Mouse (Mus musculus) cerebellum, adult 9-10 months (tissue): ENCODE measurements around the gene Tob2.

Experiments
- DNase-seq: peaks from one replicate; pipeline ENCODE4 v3.0.0; 2022

Tob2 gene

GRCm38 (mm10) chr15:81860471-81861135 is 2.0 kb upstream of the Tob2 start:
- peak; percentile 69 for DNase-seq

GRCm38 (mm10) chr15:81859330-81860255 is 997 bp upstream of the Tob2 start:
- DNase-seq = peak; percentile 98

- peak; percentile 96 for DNase-seq
Measured at GRCm38 (mm10) chr15:81858138-81858516, 469 bp downstream of the Tob2 start.

DNA sequence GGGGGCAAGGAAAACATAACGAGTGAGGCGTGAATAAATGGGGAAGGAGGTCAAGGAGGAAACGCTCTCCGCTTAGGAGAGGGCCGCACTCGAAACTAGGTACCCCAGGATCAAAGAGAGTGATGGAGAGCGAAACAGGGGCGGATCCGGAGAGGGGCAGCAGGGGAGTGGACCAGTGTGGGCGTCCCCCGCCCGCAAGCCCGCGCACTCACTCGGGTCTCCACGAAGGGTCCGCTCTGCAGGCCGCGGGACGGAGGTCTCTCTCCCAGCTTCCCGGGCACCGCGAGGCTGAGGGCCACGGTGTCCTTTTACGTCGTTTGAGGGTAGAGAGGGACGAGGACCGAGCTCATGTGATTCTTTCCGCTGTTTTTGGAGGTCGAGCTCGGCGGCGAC is 876 bp downstream of the Tob2 start:
- DNase-seq = no peak

DNA sequence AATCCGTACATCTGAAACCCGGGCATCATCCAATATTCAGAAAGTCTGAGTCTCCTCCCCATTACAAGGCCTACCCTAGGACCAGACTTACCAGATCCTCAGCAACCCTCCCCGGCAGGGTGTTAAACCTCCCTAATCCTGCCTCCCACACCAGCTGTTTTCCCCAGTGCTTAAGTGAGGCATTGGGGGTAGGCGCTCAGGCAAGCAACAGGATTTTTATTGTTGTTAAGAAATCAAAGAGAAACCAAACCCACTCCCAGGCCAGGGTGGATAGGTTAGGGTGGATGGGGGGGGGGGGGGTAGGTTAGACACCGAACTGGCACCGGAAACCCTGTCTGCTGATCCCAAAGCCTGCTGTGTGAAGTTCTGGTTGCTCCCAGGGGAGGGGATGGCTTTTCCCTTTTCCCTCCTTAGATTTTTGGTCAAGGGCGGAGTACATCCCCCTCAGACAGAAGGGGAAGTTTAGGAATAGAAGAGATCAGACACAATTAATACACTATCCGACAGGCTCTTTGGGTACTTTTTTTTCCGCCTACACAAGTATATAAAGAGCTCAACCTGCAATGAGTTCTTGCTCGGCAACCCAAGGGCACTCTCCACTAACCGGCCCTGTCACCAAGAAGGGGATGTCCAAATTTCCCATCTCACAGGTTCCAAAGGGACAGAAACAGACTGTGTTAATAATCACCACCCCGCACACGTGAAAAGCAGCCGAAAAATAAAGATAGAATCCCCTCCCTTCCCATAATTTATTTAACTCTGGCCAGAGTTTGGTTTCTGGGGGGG is 1.5 kb downstream of the Tob2 start:
- peak; percentile 71 for DNase-seq

- DNase-seq = peak; percentile 95
Measured at GRCm38 (mm10) chr15:81856030-81856790, 2.4 kb downstream of the Tob2 start.

GRCm38 (mm10) chr15:81853081-81853480 is 5.5 kb downstream of the Tob2 start:
- no peak for DNase-seq

DNA sequence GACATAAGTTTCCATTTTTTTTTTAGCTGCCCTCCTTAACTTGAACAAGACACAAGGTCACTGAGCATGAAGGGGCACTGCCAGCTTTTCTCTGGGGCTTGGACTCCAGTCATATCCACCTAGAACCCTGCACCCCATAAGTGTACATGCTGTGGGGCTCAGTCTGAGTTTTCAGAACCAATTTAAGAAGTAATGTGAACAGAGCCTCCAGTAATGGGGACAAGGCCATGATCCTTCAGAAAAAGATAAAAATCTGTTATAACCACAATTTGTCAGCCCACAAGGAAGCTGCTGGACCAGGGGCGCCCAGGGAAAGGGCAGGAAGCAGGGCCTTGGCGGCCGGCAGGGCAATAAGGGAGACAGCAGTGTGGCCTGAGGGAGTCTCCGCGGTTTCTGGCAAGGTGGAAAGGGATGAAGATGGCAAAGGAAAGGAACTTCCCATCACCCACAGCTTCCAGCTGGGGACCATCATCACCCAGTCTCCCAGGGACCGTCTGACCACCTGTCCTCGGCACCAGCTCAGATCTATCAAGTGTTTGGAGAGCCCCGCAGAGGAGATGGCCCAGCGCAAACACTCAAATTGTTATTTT is 6.1 kb downstream of the Tob2 start:
- peak; percentile 69 for DNase-seq

DNA sequence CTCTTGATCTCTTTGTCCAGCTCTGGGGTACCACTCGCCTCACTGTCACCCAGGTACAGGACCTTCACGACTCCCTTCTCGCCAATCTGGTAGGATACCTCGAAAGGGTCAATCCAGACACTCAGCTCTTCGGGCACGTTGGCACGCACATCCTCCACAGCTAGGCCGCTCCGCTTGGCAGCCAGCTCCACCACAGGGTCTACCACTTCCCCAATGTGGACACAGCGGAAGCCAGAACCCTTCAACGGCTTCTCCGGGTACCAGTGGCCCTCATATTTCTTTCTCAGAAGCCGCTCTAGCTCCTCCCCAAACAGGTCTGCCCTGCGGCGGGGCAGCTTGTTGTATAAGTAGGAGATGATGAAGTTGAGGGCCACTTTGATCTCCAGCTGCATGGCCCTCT is 7.2 kb downstream of the Tob2 start:
- DNase-seq = no peak

DNA sequence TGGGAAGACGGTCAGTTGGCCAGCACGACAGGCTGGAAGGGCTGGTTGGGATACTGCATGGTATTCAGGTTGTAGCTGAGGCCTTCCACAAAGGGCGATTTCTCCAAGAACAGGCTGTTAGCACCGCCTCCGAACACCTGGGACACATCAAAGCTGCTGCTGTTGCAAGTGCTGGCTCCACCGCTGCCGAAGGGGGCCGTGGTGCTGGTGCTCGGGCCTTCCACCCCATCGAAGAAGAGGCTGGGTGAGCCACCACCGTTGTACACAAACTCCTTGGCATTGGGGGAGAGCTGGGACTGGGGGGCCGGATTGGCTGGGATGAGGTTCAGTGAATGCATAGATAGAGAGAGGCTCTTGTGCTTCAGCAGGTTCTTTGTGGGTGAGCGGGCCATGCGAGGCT is 7.9 kb downstream of the Tob2 start:
- DNase-seq = peak; percentile 48

DNA sequence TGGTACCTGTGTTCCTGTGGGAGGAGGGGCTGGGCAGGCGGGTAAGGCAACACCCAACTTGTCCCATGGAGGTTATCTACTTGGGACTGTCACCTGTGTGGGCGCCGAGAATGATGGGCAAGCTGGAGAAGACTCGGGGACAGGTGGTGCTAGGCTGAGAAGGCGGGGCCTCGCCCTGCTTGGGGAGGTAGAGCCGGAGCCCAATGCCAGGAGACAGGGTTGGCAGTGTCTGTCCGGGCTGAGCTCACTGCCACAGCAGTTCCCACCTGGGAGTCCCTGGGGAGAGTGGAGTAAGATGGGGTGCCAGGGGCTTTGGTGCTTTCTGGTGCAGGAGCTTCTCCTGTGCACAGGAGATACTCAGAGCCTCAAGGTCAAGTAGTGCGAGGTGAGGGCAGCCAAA is 9.5 kb downstream of the Tob2 start:
- peak; percentile 82 for DNase-seq

DNA sequence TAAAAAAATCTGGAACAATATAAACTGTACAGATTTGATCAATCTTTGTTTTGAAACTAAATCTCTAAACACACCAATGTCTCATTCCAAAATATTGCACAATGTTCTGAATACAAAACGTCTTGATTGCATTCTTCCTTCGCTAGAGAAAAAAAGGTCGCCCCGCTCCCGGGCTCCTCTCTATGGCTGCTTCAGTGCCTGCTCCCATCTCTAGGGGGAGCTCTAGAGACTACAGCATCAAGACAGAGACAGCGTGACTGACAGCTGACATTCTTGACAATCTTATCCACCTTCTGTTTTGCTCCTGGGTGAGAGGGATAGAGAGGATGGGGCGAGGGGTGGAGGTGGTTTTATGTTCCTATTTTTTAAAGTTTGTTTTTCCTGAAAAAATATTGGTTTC is 10.3 kb downstream of the Tob2 start:
- DNase-seq = peak; percentile 77

- peak; percentile 47 for DNase-seq
Measured at GRCm38 (mm10) chr15:81847861-81848260, 10.7 kb downstream of the Tob2 start.

GRCm38 (mm10) chr15:81847161-81847560 is 11.4 kb downstream of the Tob2 start:
- DNase-seq = peak; percentile 43

DNA sequence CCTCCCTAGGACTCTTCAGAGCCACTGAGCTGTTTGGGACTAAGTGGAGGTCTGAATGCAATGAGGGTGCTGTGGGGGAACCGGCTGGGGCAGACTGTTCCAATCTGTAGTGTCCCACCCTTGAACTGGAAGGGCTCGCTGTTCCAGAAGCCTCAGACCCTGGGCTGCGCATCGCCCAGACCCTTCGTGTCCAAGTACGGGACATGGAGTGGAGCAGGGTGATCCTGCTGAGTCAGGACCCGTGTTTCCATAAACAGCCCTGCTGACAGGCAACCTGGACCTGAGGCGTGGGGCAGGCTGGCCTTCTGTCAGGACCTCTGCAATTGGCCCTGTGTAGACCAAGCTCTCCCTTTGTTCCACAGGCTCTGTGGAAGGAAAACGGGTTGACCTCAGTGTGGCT is 11.8 kb downstream of the Tob2 start:
- DNase-seq = peak; percentile 44

DNA sequence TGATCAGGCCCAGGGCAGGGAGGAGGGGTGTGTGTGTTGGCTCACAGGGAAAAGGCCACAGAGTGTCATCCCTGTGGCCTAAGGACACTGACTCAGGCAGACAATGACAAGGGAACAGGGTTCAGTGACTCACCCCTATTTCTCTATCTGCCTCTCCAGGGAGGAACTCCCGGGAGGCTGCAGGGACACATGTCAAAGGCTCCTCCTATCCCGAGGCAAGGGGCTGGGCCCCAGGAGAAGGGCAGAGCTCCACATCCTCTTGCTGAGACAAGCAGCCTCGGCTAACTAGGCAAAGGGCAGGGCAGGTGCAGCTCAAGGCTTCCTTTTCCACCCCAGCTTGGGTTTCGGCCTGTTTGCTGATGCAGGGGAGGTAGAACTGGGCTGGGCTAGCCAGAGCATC is 12.9 kb downstream of the Tob2 start:
- peak; percentile 45 for DNase-seq

GRCm38 (mm10) chr15:81845033-81845625 is 13.5 kb downstream of the Tob2 start:
- peak; percentile 33 for DNase-seq

- peak; percentile 44 for DNase-seq
Measured at GRCm38 (mm10) chr15:81842275-81842674, 16.3 kb downstream of the Tob2 start.

GRCm38 (mm10) chr15:81840306-81840705 is 18.3 kb downstream of the Tob2 start:
- peak; percentile 69 for DNase-seq

- peak; percentile 99 for DNase-seq
Measured at GRCm38 (mm10) chr15:81839634-81840033, 19.0 kb downstream of the Tob2 start.

DNA sequence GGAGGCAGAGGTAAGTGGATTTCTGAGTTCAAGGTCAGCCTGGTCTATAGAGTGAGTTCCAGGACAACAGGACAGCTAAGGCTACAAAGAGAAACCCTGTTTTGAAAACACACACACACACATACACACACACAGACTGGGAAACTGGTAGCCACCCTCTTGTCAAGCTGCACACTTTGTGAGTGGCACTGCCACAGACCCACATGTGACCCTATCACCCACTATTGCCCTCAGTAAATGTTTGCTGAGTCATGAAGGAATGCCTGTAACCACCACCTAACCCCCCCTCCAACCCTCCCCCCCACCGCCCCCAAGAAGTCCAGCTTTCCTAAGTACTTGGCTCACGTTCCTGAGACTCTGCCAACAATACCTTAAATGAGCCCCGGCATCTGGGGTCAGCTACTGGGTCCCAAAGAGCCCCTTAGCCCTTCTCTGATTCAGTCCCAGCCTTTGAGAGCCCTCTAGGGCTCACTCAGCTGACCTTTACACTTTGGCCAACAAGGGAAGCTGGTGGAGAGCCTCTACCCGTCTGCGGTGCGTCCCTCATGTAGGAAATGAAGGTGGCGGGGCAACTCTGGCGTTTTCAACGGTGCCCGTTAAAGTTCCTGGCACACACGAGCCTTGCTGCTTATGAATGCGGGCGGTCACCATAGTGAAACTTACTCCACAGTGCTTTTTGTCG is 19.9 kb downstream of the Tob2 start:
- peak; percentile 68 for DNase-seq
